ENCODE assay signal across 16 mouse cellular contexts in the genomic region with DNA sequence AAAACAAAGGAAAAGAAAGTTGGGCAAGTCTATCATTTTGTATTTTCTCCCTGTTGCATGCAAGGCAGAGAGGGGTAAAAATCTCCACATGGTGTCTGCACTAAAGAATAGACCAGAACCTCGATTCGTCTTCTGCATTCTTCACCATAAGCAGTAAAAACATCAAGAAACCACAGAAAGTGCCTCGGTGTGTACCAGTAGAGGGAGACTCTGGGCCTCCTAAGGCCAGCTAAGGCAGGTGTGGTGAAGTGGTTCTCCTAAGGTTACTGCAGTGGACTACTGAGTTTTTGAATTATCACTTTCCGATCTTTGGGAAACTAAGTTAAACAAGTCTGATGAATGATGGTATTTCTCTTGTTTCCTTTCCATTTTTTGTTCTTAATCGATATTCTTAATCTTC.
DNase-seq lines count a peak whose midpoint lies in the region; ATAC-seq and TF ChIP-seq lines count a peak whose summit lies in the region.
"Had no signal": no experiment of that assay in that cellular context is flagged by ENCODE, and none has a peak within 500 bp of the region (broad histone marks: within the 10 kb centered on the region; RNA-seq: fewer than 3 reads in every experiment).

No protein-coding gene starts in this region.

- no peaks in the 10 kb centered on the region for H3K4me1 ChIP-seq in intestine, postnatal 0 days (replicated peaks; ENCODE audit: control insufficient read depth, insufficient read depth, low read length)
- H3K4me1 ChIP-seq in intestine, embryonic 15.5 days (replicated peaks), result no peaks in the 10 kb centered on the region
- H3K4me1 ChIP-seq in lung, postnatal 0 days (ENCODE audit: insufficient read depth, low read depth, low read length), result no peaks in the 10 kb centered on the region
- H3K4me1 ChIP-seq: embryonic facial prominence, embryonic 15.5 days; forebrain, embryonic 12.5 days; heart, embryonic 15.5 days; hindbrain, embryonic 13.5 days; midbrain, embryonic 10.5 days; stomach, embryonic 15.5 days had no signal

- CTCF ChIA-PET in Patski (lab: Charles Lee), result no interaction called here

- H3K4me2 ChIP-seq in intestine, postnatal 0 days (replicated peaks; ENCODE audit: low read depth), result no peak overlapping the region
- no peak overlapping the region for H3K4me2 ChIP-seq in intestine, embryonic 15.5 days (replicated peaks)
- H3K4me2 ChIP-seq in lung, postnatal 0 days (replicated peaks; ENCODE audit: low read depth, low read length), result no peak overlapping the region
- H3K4me2 ChIP-seq: embryonic facial prominence, embryonic 15.5 days; forebrain, embryonic 12.5 days; heart, embryonic 15.5 days; hindbrain, embryonic 13.5 days; stomach, embryonic 15.5 days had no signal

- no peak overlapping the region for H3K27ac ChIP-seq in intestine, postnatal 0 days (ENCODE audit: low read depth, low read length)
- H3K27ac ChIP-seq in intestine, embryonic 15.5 days, result no peak overlapping the region
- H3K27ac ChIP-seq in lung, postnatal 0 days (ENCODE audit: low read length), result no peak overlapping the region
- H3K27ac ChIP-seq: embryonic facial prominence, embryonic 15.5 days; forebrain, embryonic 12.5 days; heart, embryonic 15.5 days; hindbrain, embryonic 13.5 days; midbrain, embryonic 10.5 days; stomach, embryonic 15.5 days had no signal

- no peak for DNase-seq in lung, postnatal 0 days (ENCODE audit: low spot score)
- DNase-seq in lung, adult 18-20 months, result no peak
- DNase-seq in Patski (ENCODE audit: low read depth, low spot score), result no peak
- DNase-seq in cerebellum, adult 18-20 months, result no peak
- DNase-seq: heart, adult 11 months; kidney, adult 8-10 months; retina, postnatal 1 day had no signal

- TF ChIP-seq CTCF in intestine, postnatal 0 days (IDR thresholded peaks at IDR 0.05; ENCODE audit: low read depth), result peak; percentile 65
- peak; percentile 43 for TF ChIP-seq CTCF in lung, postnatal 0 days (IDR thresholded peaks at IDR 0.05)
- peak; percentile 25 for TF ChIP-seq CTCF in Patski (IDR thresholded peaks at IDR 0.05)

- WGBS in intestine, postnatal 0 days, result 65% methylated on average over 5 of the region's 5 CpGs
- 69% methylated on average over 5 of the region's 5 CpGs for WGBS in intestine, embryonic 15.5 days
- 61% methylated on average over 5 of the region's 5 CpGs for WGBS in lung, postnatal 0 days

- no peaks in the 10 kb centered on the region for H3K27me3 ChIP-seq in intestine, postnatal 0 days (replicated peaks; ENCODE audit: control insufficient read depth, insufficient read depth, low read length)
- H3K27me3 ChIP-seq in intestine, embryonic 15.5 days (replicated peaks), result no peaks in the 10 kb centered on the region
- no peaks in the 10 kb centered on the region for H3K27me3 ChIP-seq in lung, postnatal 0 days (replicated peaks; ENCODE audit: insufficient read depth, low read length)
- no peaks in the 10 kb centered on the region for H3K27me3 ChIP-seq in Patski
- H3K27me3 ChIP-seq: embryonic facial prominence, embryonic 15.5 days; forebrain, embryonic 12.5 days; heart, embryonic 15.5 days; hindbrain, embryonic 13.5 days; stomach, embryonic 15.5 days had no signal

- H3K4me3 ChIP-seq in intestine, postnatal 0 days (ENCODE audit: low read depth, low read length), result no peak overlapping the region
- no peak overlapping the region for H3K4me3 ChIP-seq in intestine, embryonic 15.5 days (replicated peaks)
- no peak overlapping the region for H3K4me3 ChIP-seq in lung, postnatal 0 days (ENCODE audit: low read depth, low read length)
- H3K4me3 ChIP-seq: embryonic facial prominence, embryonic 15.5 days; forebrain, embryonic 12.5 days; heart, embryonic 15.5 days; hindbrain, embryonic 13.5 days; midbrain, embryonic 10.5 days; stomach, embryonic 15.5 days had no signal

- no peaks in the 10 kb centered on the region for H3K36me3 ChIP-seq in intestine, postnatal 0 days (ENCODE audit: control insufficient read depth, insufficient read depth)
- no peaks in the 10 kb centered on the region for H3K36me3 ChIP-seq in intestine, embryonic 15.5 days
- H3K36me3 ChIP-seq in lung, postnatal 0 days (ENCODE audit: insufficient read depth, low read length), result no peaks in the 10 kb centered on the region
- H3K36me3 ChIP-seq: embryonic facial prominence, embryonic 15.5 days; forebrain, embryonic 12.5 days; heart, embryonic 15.5 days; hindbrain, embryonic 13.5 days; midbrain, embryonic 10.5 days; stomach, embryonic 15.5 days had no signal

- POLR2A ChIA-PET in Patski (lab: Charles Lee), result no interaction called here

- TF ChIP-seq EP300 in lung, postnatal 0 days (IDR thresholded peaks at IDR 0.05), result no peak

- H3K9ac ChIP-seq in intestine, postnatal 0 days (ENCODE audit: low read depth, low read length), result no peak overlapping the region
- H3K9ac ChIP-seq in intestine, embryonic 15.5 days, result no peak overlapping the region
- no peak overlapping the region for H3K9ac ChIP-seq in lung, postnatal 0 days (replicated peaks; ENCODE audit: low read depth)
- H3K9ac ChIP-seq: embryonic facial prominence, embryonic 15.5 days; forebrain, embryonic 12.5 days; heart, embryonic 15.5 days; hindbrain, embryonic 13.5 days; stomach, embryonic 15.5 days had no signal

- H3K9me3 ChIP-seq in intestine, postnatal 0 days (ENCODE audit: control insufficient read depth), result no peaks in the 10 kb centered on the region
- H3K9me3 ChIP-seq in intestine, embryonic 15.5 days, result no peaks in the 10 kb centered on the region
- no peaks in the 10 kb centered on the region for H3K9me3 ChIP-seq in lung, postnatal 0 days (ENCODE audit: low read length)
- H3K9me3 ChIP-seq: embryonic facial prominence, embryonic 15.5 days; forebrain, embryonic 12.5 days; heart, embryonic 15.5 days; hindbrain, embryonic 13.5 days; midbrain, embryonic 10.5 days; stomach, embryonic 15.5 days had no signal

- no peak for ATAC-seq in intestine, postnatal 0 days
- ATAC-seq in intestine, embryonic 15.5 days, result no peak
- no peak for ATAC-seq in lung, postnatal 0 days
- ATAC-seq in Patski, result no peak
- 0 out of 2 replicates have a peak, but pooled peaks have one; percentile 39 for ATAC-seq in megakaryocyte progenitor cell, adult 5-6 weeks (replicated peaks; ENCODE audit: poor library complexity)

- in situ Hi-C loops in Patski (cut with MboI; ENCODE audit: low pct_unique_long_range_greater_than_20kb), result loop anchor here (5.0 to 10.0 kb wide), 2 partner anchors 267 to 525 kb away; a partner anchor contains a TSS
